Mouse (Mus musculus) kidney, embryonic 16.5 days (tissue): ENCODE results near the gene Rmi1. TPM values are rescaled to one million over a fixed set of nuclear protein-coding genes. Genes with fewer than 3 reads are reported as not detected.

Source experiments
- ATAC-seq: fragments of 200-750 bp; cut with Nextera tagmentation; 2 replicates; pipeline ENCODE4 v1.8.0; 2017; ENCODE audit warnings: moderate TSS enrichment; ENCODE audit not compliant: low FRiP score, low TSS enrichment
- H3K27ac ChIP-seq: fragments of 300-500 bp; sonication (generic); 2 replicates; pipeline ENCODE4 v1.5.1; 2014; ENCODE audit warnings: low read length
- H3K27me3 ChIP-seq: fragments of 300-500 bp; sonication (generic); 2 replicates; pipeline ENCODE4 v1.6.1; 2014; ENCODE audit warnings: low read length, control low read depth, mixed read lengths; ENCODE audit not compliant: insufficient read depth
- H3K36me3 ChIP-seq: fragments of 300-500 bp; sonication (generic); 2 replicates; pipeline ENCODE4 v1.6.1; 2014; ENCODE audit warnings: low read length, control low read depth, mixed read lengths; ENCODE audit not compliant: insufficient read depth
- H3K4me1 ChIP-seq: fragments of 300-500 bp; sonication (generic); 2 replicates; pipeline ENCODE4 v1.6.1; 2014; ENCODE audit warnings: low read length, control low read depth, mixed read lengths; ENCODE audit not compliant: insufficient read depth
- H3K4me2 ChIP-seq: fragments of 300-500 bp; sonication (generic); replicated peaks from 2 replicates; pipeline ENCODE4 v1.6.1; 2014; ENCODE audit warnings: low read depth, low read length
- H3K4me3 ChIP-seq: fragments of 300-500 bp; sonication (generic); 2 replicates; pipeline ENCODE4 v1.5.1; 2014; ENCODE audit warnings: mild to moderate bottlenecking, low read length
- H3K9ac ChIP-seq: fragments of 300-500 bp; sonication (generic); replicated peaks from 2 replicates; pipeline ENCODE4 v1.6.1; 2014; ENCODE audit warnings: low read length
- H3K9me3 ChIP-seq: fragments of 300-500 bp; sonication (generic); 2 replicates; pipeline ENCODE4 v1.6.1; 2016; ENCODE audit warnings: low read length, control low read depth
- WGBS: fragments of 180-500 bp; shearing (Covaris S2); extraction: QIAGEN DNeasy Blood & Tissue Kit; methylation state at CpG from one replicate; pipeline ENCODE4 v1.1.7; 2014; 5-methylcytosine and 5-hydroxymethylcytosine counted together
- polyA plus RNA-seq: library from polyadenylated mRNA; unstranded; fragments of >200 nt; fragmentation: Nextera tagmentation; extraction: Ambion mirVana; gene quantifications from 2 replicates; pipeline ENCODE4 v1.2.1, GENCODE M21; 2015

The Rmi1 gene
- polyA plus RNA-seq, 1 experiment from 2014 or later = 23.2 TPM

- Histone ChIP-seq H3K27ac (no peak overlapping the region), H3K27me3 (no peaks in the 10 kb centered on the region), H3K4me3 (no peak overlapping the region), H3K9ac (no peak overlapping the region), H3K36me3 (no peaks in the 10 kb centered on the region), H3K4me1 (0 out of 2 replicates have a peak, but pooled peaks cover 7% of the 10 kb centered on the region), H3K9me3 (no peaks in the 10 kb centered on the region), H3K4me2 (no peak overlapping the region)
- no peak for ATAC-seq
- 82% methylated on average over 4 of the region's 4 CpGs for WGBS
Measured at GRCm38 (mm10) chr13:58421026-58421425, 19.0 kb downstream of the Rmi1 start.

DNA sequence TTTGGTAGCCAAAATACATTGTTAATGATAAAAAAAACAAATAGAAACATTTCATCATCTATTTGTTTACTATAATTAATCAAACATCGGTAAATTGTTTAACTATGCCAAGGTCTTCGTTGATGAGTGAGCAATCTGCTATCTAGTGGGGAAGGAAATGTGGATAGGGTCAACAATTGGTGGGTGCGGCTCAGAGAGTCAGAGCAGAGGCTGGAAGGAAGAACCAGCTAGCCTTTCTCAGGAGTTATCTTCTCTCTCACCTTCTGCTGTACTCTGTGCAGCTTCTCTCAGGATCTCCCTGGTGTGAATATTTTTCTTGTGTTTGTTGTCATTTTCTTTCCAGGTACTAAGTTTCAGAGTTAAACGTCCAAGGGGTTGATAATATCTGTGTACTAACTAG is 20.2 kb downstream of the Rmi1 start:
- Histone ChIP-seq H3K36me3 (no peaks in the 10 kb centered on the region), H3K4me1 (0 out of 2 replicates have a peak, but pooled peaks cover 7% of the 10 kb centered on the region), H3K4me3 (no peak overlapping the region), H3K27me3 (no peaks in the 10 kb centered on the region), H3K4me2 (no peak overlapping the region), H3K27ac (no peak overlapping the region), H3K9me3 (no peaks in the 10 kb centered on the region), H3K9ac (no peak overlapping the region)
- no peak for ATAC-seq
- 79% methylated on average over 4 of the region's 4 CpGs for WGBS

DNA sequence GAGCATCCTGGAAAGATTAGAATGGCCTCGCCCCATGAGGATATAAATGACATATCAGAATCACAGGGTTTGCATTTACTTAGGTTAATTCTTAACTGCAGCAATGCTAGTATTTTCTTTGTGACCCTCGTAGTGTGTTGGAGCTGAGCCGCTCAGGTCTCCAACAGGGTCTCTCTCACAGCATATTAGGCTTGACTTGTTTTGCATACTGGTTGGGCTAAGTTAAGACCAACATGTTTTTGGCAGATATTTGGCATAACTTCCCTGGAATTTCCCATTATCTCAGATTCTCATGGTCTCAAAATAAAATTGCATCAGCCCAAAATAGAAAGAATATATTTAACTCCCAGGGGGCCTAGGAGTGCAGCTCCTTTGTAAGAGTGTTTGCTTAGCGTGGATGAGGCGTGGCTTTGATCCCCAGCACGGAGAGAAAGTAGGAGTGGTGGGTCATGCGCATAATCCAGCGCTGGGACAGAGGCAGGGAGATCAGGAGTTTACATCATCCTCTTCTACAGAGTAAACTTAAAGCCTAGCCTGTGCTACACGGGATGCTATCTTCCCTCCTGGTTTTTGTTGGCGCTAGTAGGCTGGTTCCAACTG is 21.1 kb downstream of the Rmi1 start:
- no peak for ATAC-seq
- Histone ChIP-seq H3K4me3 (no peak overlapping the region), H3K9ac (no peak overlapping the region), H3K27me3 (no peaks in the 10 kb centered on the region), H3K9me3 (no peaks in the 10 kb centered on the region), H3K4me1 (0 out of 2 replicates have a peak, but pooled peaks cover 7% of the 10 kb centered on the region), H3K27ac (no peak overlapping the region), H3K36me3 (no peaks in the 10 kb centered on the region), H3K4me2 (no peak overlapping the region)
- WGBS = 61% methylated on average over 10 of the region's 10 CpGs

GRCm38 (mm10) chr13:58439716-58440115 is 37.7 kb downstream of the Rmi1 start:
- ATAC-seq = no peak
- peaks cover 7% of the 10 kb centered on the region; the same call in 1 of the 2 replicates for H3K4me1 ChIP-seq
- H3K9ac ChIP-seq = no peak overlapping the region
- H3K36me3 ChIP-seq = no peaks in the 10 kb centered on the region
- WGBS = 52% methylated on average over 2 of the region's 2 CpGs
- no peaks in the 10 kb centered on the region for H3K9me3 ChIP-seq
- no peaks in the 10 kb centered on the region for H3K27me3 ChIP-seq
- no peak overlapping the region for H3K27ac ChIP-seq
- no peak overlapping the region for H3K4me3 ChIP-seq
- no peak overlapping the region for H3K4me2 ChIP-seq

- Histone ChIP-seq H3K4me1 (peaks cover 7% of the 10 kb centered on the region; the same call in 1 of the 2 replicates), H3K9ac (no peak overlapping the region), H3K27ac (no peak overlapping the region), H3K36me3 (no peaks in the 10 kb centered on the region), H3K4me3 (no peak overlapping the region), H3K9me3 (no peaks in the 10 kb centered on the region), H3K4me2 (no peak overlapping the region), H3K27me3 (no peaks in the 10 kb centered on the region)
- WGBS = 57% methylated on average over 4 of the region's 4 CpGs
- no peak for ATAC-seq
Measured at GRCm38 (mm10) chr13:58443326-58443725, 41.3 kb downstream of the Rmi1 start.

GRCm38 (mm10) chr13:58443787-58444186 is 41.7 kb downstream of the Rmi1 start:
- Histone ChIP-seq H3K36me3 (no peaks in the 10 kb centered on the region), H3K27me3 (no peaks in the 10 kb centered on the region), H3K9me3 (no peaks in the 10 kb centered on the region), H3K9ac (no peak overlapping the region), H3K4me3 (no peak overlapping the region), H3K4me1 (peaks cover 7% of the 10 kb centered on the region; the same call in 1 of the 2 replicates), H3K4me2 (no peak overlapping the region), H3K27ac (no peak overlapping the region)
- no peak for ATAC-seq
- 23% methylated on average over 7 of the region's 7 CpGs for WGBS

DNA sequence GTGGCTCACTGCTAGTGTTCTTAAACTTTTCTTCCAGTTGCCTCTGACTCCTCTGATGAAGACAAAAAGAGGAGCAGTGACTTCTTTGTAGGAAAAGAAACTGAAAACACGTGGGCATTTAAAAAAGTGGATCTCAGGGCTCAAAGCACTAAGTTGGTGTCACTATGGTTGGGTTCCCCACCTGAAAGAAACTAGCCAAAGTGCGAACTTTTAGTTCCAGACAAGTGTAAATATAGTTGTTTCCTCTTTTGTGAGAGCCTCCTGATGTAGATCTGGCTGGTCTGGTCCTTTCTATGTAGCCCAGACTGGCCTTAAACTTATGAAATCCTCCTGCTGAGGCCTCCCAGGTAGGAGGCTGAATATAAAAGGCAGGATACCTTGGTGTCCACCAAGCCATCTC is 44.5 kb downstream of the Rmi1 start:
- Histone ChIP-seq H3K4me2 (no peak overlapping the region), H3K27ac (no peak overlapping the region), H3K36me3 (no peaks in the 10 kb centered on the region), H3K4me1 (peaks cover 7% of the 10 kb centered on the region; the same call in 1 of the 2 replicates), H3K4me3 (no peak overlapping the region), H3K9ac (no peak overlapping the region), H3K27me3 (no peaks in the 10 kb centered on the region), H3K9me3 (no peaks in the 10 kb centered on the region)
- WGBS = 79% methylated on average over 2 of the region's 2 CpGs
- ATAC-seq = no peak

DNA sequence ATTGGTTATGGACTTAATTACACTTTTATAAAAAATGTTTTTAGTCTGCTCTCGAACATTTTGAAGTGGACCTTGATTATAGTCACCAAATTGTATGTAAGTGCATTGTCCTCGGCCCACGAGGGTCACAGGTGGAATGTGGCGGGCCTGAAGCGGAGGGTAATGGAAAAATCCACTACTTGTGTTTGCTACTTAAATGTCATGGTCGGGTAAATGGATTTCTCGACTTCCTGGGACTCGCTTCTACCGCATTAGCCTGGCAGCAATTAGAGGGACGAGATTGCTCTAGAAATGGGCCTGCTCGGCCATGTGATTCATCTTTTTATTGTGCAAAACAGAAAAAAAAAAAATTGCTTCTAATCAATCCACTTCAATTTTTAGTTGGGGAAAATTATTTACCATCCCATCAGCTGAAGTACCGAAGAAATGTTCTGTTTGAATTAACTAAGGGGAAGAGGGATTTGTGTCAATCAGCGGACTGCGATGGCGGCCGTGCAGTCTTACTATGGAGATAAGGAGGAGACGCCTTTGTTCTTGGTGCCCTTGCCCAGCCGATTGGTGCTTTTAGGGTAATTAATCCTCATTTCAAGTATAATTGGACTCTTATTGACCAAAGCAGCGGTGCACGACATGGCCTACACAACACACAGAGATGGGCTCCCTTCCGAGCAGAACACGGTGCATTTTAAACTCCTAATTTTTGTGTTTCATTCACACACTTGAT is 48.6 kb downstream of the Rmi1 start:
- H3K27me3 ChIP-seq = peaks cover 13% of the 10 kb centered on the region
- H3K9me3 ChIP-seq = no peaks in the 10 kb centered on the region
- no peaks in the 10 kb centered on the region for H3K36me3 ChIP-seq
- peaks cover 6% of the 10 kb centered on the region for H3K4me1 ChIP-seq
- WGBS = 71% methylated on average over 22 of the region's 22 CpGs
- no peak overlapping the region for H3K27ac ChIP-seq
- H3K4me2 ChIP-seq = no peak overlapping the region
- no peak overlapping the region for H3K9ac ChIP-seq
- ATAC-seq = no peak
- H3K4me3 ChIP-seq = no peak overlapping the region

GRCm38 (mm10) chr13:58452246-58452645 is 50.2 kb downstream of the Rmi1 start:
- WGBS = 69% methylated on average over 4 of the region's 4 CpGs
- H3K27me3 ChIP-seq = peaks cover 13% of the 10 kb centered on the region
- ATAC-seq = no peak
- no peaks in the 10 kb centered on the region for H3K9me3 ChIP-seq
- H3K27ac ChIP-seq = no peak overlapping the region
- H3K4me3 ChIP-seq = no peak overlapping the region
- H3K9ac ChIP-seq = no peak overlapping the region
- H3K4me1 ChIP-seq = peaks cover 6% of the 10 kb centered on the region
- no peaks in the 10 kb centered on the region for H3K36me3 ChIP-seq
- no peak overlapping the region for H3K4me2 ChIP-seq
